Mouse (Mus musculus): ENCODE measurements at regions not wholly inside any gene's neighbourhood (a gene's known extent, or its start where the extent isn't known, plus 50 kb on each side); places are given as distances from the start of the nearest gene placed in this dataset.
"Not testable (repeated sequence)": the region's sequence is repeated elsewhere in the genome, so short reads cannot be mapped to it uniquely, and the experiment has no call there.

DNA sequence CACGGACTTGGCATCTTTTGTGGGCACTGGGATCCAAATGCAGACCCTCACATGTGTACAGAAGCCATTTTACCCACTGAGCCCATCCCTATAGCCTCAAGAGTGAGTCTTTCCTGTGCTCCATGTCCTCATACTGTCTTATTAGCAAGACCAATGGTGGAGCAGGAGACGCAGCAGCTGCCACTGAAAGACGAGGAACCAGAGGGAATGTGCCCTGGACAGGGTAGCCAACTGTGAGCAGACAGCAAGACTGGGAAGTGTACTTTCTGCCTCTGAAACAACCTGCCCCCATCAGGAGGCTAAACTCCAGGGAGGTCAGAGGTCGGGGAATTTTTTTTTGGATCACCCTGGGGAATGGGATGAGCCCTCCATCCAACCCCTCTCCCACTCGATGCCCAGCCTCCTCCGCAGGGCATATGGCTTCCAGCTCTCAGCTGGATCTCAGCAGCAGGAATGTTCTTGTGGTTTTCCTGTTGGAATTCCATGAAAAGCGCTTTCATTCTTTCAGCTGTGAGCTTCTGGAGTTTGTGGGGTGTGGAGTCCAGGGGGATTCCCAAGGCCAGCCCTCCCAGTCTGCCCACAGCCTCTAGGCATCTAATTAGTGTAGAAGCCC is 131.2 kb upstream of the Haao start:
- Histone ChIP-seq H3K27me3 (no peaks in the 10 kb centered on the region), H3K27ac (replicated peaks) (no peak overlapping the region), H3K4me1 (peaks cover 5% of the 10 kb centered on the region; the same call in 1 of the 2 replicates), H3K36me3 (no peaks in the 10 kb centered on the region), H3K9ac (replicated peaks) (no peak overlapping the region), H3K4me3 (no peak overlapping the region), H3K9me3 (no peaks in the 10 kb centered on the region), H3K4me2 (replicated peaks) (no peak overlapping the region)
- ATAC-seq (ENCODE audit: low FRiP score, low read depth): no peak
- 66% methylated on average over 7 of the region's 7 CpGs for WGBS

DNA sequence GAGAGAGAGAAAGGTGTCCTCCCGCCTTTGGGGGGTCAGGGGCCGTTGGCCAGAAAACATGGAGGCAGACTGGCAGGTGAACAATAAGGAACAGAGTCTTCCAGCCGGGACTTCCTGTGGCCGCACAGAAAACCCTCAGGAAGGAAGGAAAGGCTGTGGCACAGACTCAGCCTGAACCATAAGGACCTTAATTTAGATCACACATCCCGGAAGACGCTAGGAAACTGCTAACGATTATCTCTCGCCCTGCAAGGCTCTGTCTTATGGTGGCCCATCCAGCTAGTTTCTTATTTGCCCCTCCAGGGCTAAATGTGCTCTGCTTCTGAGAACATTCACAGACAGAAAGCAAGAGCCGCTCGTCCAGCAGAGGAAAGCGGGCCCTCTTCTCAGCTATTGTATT is 130.0 kb upstream of the Haao start:
- ATAC-seq (ENCODE audit: low FRiP score, low read depth): no peak
- H3K4me2 ChIP-seq (replicated peaks): no peak overlapping the region
- no peak overlapping the region for H3K27ac ChIP-seq (replicated peaks)
- H3K4me3 ChIP-seq: no peak overlapping the region
- H3K36me3 ChIP-seq: no peaks in the 10 kb centered on the region
- H3K4me1 ChIP-seq: 0 out of 2 replicates have a peak, but pooled peaks cover 3% of the 10 kb centered on the region
- no peak overlapping the region for H3K9ac ChIP-seq (replicated peaks)
- no peaks in the 10 kb centered on the region for H3K27me3 ChIP-seq
- WGBS: 92% methylated on average over 11 of the region's 11 CpGs
- no peaks in the 10 kb centered on the region for H3K9me3 ChIP-seq

DNA sequence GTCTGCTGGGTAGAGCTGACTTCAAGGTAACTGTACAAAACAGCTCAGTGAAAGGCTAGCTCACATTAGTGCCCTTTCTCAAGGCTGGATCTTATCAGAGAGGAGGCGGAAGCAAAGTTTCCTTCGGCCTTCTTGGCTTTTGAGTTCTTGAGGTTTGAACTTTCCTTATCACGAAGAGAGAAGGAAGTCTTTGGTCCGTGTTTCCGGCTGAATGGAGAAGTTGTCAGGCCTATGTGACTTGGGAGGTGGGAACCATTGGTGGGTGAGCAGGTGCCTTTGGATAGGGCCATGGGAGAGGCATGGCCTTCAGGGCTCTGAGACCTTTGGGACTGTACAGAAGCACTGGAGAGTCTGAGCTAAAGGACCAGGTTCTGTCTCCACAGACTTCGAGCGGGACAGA is 128.1 kb upstream of the Haao start:
- no peak overlapping the region for H3K4me2 ChIP-seq (replicated peaks)
- H3K4me3 ChIP-seq: no peak overlapping the region
- ATAC-seq (ENCODE audit: low FRiP score, low read depth): no peak
- H3K9ac ChIP-seq (replicated peaks): no peak overlapping the region
- no peaks in the 10 kb centered on the region for H3K27me3 ChIP-seq
- no peak overlapping the region for H3K27ac ChIP-seq (replicated peaks)
- WGBS: 95% methylated on average over 7 of the region's 7 CpGs
- H3K4me1 ChIP-seq: peaks cover 11% of the 10 kb centered on the region
- no peaks in the 10 kb centered on the region for H3K36me3 ChIP-seq
- no peaks in the 10 kb centered on the region for H3K9me3 ChIP-seq

DNA sequence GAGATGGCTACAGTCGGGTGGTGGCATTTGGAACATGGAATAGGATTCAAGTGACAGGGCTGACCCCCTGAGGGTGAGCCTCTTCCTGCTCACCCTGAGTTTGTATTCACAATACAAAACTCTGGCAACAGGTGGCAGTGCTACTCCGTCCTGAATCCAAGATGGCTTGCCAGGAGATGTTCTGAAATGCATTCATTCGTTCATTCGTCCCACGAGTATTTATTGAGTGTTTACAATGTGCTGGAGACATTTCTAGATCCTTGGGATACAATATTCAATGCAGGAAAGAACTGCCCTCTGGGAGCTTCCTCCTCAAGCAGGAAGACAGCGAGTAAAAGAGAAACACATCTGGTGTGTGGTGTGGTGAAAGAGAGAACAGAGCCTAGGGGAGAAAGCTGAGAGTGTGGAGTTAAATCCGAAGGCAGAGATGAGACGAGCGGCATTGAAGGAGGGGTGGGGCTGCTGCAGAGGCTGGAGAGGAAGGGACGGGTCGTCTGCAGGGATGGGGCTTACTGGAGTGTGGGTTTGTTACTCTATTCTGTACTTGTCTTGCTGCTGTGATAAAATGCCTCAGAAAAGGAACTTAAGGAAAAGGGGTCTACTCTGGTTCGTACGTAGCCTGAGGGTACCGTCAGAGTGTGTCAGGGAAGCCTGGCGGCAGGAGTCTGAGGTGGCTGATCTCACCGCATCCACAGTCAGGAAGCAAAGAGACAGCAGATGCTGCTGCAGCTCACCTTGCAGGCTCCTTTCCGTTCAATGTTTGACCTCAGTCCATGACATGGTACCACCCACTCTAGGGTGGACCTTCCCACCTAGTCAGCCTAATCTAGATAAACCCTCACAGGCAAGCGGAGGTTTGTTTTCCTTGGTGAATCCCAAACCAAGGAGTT is 125.9 kb upstream of the Haao start:
- Histone ChIP-seq H3K9me3 (no peaks in the 10 kb centered on the region), H3K4me2 (replicated peaks) (no peak overlapping the region), H3K36me3 (no peaks in the 10 kb centered on the region), H3K9ac (replicated peaks) (no peak overlapping the region), H3K4me1 (peaks cover 8% of the 10 kb centered on the region), H3K4me3 (no peak overlapping the region), H3K27ac (replicated peaks) (no peak overlapping the region), H3K27me3 (no peaks in the 10 kb centered on the region)
- WGBS: 52% methylated on average over 18 of the region's 18 CpGs
- ATAC-seq (ENCODE audit: low FRiP score, low read depth): no peak

DNA sequence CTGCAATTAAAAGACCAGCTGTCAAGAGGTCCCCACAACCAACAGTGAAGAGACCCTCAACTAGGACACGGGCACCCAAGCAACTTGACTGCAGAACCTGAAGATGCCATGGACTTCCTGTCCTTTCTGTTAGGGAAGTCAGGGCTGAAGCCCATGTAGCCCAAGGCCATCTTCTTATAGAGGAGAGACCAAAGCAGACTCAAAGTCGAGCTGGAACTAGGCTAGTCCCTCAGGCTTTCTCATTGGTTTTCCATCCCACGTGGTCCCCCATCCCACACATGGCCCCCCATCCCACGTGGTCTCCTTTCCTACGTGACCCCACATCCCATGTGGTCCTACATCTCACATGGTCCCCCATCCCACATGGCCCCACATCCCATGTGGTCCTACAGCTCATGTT is 125.1 kb upstream of the Haao start:
- no peak overlapping the region for H3K4me3 ChIP-seq
- H3K27ac ChIP-seq (replicated peaks): no peak overlapping the region
- ATAC-seq (ENCODE audit: low FRiP score, low read depth): no peak
- peaks cover 8% of the 10 kb centered on the region for H3K4me1 ChIP-seq
- no peak overlapping the region for H3K9ac ChIP-seq (replicated peaks)
- no peaks in the 10 kb centered on the region for H3K27me3 ChIP-seq
- H3K9me3 ChIP-seq: no peaks in the 10 kb centered on the region
- 92% methylated on average over 5 of the region's 5 CpGs for WGBS
- no peaks in the 10 kb centered on the region for H3K36me3 ChIP-seq
- no peak overlapping the region for H3K4me2 ChIP-seq (replicated peaks)

DNA sequence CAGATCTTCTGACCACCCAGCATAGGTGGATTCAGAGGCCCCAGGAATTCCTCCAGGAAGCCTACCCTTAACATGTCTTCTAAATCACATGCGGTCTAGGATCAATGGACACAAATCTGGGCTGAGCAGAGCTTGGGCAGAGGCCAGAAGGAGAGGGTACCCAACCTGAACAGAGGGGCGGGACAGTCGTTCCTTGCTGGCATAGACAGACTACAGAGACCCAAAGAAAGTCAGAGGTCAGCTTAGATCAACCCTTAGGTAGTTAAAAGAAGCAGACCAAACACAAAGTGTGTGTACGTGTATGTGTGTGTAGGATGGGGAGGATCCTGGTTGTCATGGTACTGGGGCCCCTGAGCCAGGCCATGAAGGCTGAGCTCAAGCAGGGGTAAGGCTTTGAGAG is 124.7 kb upstream of the Haao start:
- peak; percentile 44 for ATAC-seq (ENCODE audit: low FRiP score, low read depth)
- 0 out of 2 replicates have a peak overlapping the region, but pooled peaks have one; percentile 35 for H3K27ac ChIP-seq (replicated peaks)
- WGBS: 66% methylated on average over 4 of the region's 4 CpGs

DNA sequence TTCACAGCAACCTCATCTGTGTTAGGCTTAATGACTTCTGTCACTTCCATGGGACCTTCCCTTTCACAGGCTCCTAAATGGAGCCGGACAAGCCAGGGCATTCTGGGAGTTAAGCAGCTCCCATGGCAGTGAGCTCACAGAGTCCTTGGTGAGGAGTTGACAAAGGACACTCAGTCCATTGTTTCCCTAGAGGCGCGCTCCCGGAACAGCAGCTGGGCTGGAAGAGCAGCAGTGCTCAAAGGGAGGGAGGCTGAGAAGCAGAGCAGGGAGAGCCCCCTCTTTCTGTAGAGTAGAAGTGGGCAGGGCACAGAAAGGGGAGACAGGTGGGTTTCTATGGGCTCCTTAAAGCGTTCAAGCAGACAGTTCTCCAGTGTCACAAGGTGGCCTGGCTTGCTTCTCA is 124.3 kb upstream of the Haao start:
- no peaks in the 10 kb centered on the region for H3K36me3 ChIP-seq
- H3K27ac ChIP-seq (replicated peaks): 0 out of 2 replicates have a peak overlapping the region, but pooled peaks have one; percentile 35
- peaks cover 8% of the 10 kb centered on the region for H3K4me1 ChIP-seq
- H3K9me3 ChIP-seq: no peaks in the 10 kb centered on the region
- H3K27me3 ChIP-seq: no peaks in the 10 kb centered on the region
- WGBS: 15% methylated on average over 5 of the region's 5 CpGs
- no peak overlapping the region for H3K9ac ChIP-seq (replicated peaks)
- ATAC-seq (ENCODE audit: low FRiP score, low read depth): peak; percentile 92
- no peak overlapping the region for H3K4me2 ChIP-seq (replicated peaks)
- H3K4me3 ChIP-seq: no peak overlapping the region

More for the DNA sequence above, 124.7 kb upstream of the Haao start:
- Histone ChIP-seq H3K4me3 (no peak overlapping the region), H3K36me3 (no peaks in the 10 kb centered on the region), H3K9me3 (no peaks in the 10 kb centered on the region), H3K9ac (replicated peaks) (no peak overlapping the region), H3K4me1 (peaks cover 8% of the 10 kb centered on the region), H3K4me2 (replicated peaks) (no peak overlapping the region), H3K27me3 (no peaks in the 10 kb centered on the region)

DNA sequence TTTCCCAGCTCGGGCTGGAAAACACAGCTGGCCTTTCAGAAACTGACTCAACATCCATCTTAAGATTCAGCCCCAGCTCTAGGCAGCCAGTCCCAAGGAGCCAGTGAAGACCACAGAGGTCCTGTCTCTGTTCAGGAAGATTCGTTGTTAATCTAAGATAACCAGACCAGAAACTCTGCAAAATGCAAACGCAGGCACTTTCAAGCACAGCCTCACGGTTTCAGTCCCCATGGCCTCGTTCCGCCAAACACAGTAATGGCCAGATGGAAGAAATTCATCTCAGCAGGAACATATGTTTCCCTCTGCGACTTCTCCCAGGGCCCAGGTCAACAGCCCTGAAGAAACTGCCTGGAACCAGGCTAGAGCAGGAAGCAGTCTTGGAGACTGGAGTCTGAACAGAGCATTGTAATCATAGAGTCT is 121.7 kb upstream of the Haao start:
- no peak overlapping the region for H3K9ac ChIP-seq (replicated peaks)
- no peak overlapping the region for H3K27ac ChIP-seq (replicated peaks)

GRCm38 (mm10) chr17:83968124-83968523 is 120.4 kb upstream of the Haao start:
- H3K27me3 ChIP-seq; H3K36me3 ChIP-seq; H3K9me3 ChIP-seq; H3K9ac ChIP-seq (replicated peaks); H3K4me2 ChIP-seq (replicated peaks); ATAC-seq (ENCODE audit: low FRiP score, low read depth); H3K4me3 ChIP-seq; H3K27ac ChIP-seq (replicated peaks): not testable (repeated sequence)
- 79% methylated on average over 3 of the region's 3 CpGs for WGBS
- peaks cover 20% of the 10 kb centered on the region for H3K4me1 ChIP-seq

More for the DNA sequence above, 121.7 kb upstream of the Haao start:
- no peak for ATAC-seq (ENCODE audit: low FRiP score, low read depth)
- Histone ChIP-seq H3K4me2 (replicated peaks) (no peak overlapping the region), H3K36me3 (no peaks in the 10 kb centered on the region), H3K4me3 (no peak overlapping the region), H3K4me1 (peaks cover 12% of the 10 kb centered on the region), H3K9me3 (no peaks in the 10 kb centered on the region), H3K27me3 (no peaks in the 10 kb centered on the region)
- WGBS: 71% methylated on average over 7 of the region's 7 CpGs

DNA sequence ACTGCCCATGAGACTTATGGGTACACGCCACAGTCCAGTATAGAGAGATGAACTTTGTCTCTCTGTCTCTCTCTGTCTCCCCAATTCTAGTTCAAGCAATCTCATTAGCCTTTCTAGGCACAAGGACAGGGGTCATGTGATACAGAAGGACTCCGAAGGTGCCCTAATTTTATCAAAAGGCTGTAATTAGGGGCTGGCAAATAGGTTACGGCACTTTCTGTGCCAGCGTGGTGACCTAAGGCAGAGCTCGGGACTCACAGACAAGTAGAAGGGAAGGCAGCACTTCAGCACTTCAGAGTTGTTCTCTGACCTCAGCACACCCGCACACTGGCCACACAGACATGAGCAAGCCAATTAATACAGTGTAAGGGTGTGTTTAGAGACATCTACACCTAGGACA is 119.2 kb upstream of the Haao start:
- Histone ChIP-seq H3K4me1 (peaks cover 20% of the 10 kb centered on the region), H3K4me3 (no peak overlapping the region), H3K4me2 (replicated peaks) (no peak overlapping the region), H3K9ac (replicated peaks) (no peak overlapping the region), H3K27me3 (peaks cover under 1% of the 10 kb centered on the region; the same call in 1 of the 2 replicates), H3K36me3 (no peaks in the 10 kb centered on the region), H3K27ac (replicated peaks) (no peak overlapping the region), H3K9me3 (no peaks in the 10 kb centered on the region)
- ATAC-seq (ENCODE audit: low FRiP score, low read depth): no peak
- WGBS: 93% methylated on average over 6 of the region's 6 CpGs

DNA sequence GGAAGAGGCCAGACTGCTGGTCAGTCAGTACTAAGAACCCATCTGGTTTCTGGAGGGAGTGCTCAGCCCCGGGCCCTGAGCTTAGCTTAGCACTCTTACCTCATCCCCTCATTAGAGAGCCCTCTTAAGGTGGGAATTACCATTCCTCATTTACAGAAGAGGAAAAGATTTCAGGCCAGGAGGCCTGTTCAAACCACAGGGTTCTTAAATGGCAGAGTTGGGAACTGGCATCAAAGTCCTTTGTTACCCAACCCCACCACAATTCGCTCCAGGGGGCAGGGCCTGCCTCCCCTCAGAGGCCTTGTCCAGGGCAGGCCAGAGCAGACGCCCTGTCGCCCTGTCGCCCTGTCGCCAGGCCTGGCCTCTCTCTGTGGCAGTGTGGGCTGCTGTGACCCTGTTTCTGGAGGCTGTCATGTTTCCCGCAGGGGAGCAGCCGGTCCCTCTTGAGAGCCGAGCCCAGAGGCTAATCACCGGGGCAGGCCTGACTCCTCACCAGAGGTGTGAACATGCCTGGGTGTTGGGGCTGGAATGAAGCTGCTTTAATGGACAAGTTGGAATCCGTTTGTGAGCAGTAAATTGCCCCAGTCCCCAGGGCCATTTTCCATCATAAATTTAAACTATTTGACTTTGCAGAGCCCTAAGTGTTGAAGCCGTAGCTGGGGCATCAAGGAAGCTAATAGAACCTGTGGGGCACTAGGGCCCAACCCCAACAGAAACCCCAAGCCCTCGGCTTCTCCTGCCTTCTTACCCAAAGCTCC is 116.9 kb upstream of the Haao start:
- no peaks in the 10 kb centered on the region for H3K9me3 ChIP-seq
- H3K27ac ChIP-seq (replicated peaks): 0 out of 2 replicates have a peak overlapping the region, but pooled peaks have one; percentile 15
- no peak for ATAC-seq (ENCODE audit: low FRiP score, low read depth)
- no peaks in the 10 kb centered on the region for H3K36me3 ChIP-seq
- H3K4me1 ChIP-seq: peaks cover 22% of the 10 kb centered on the region
- no peak overlapping the region for H3K9ac ChIP-seq (replicated peaks)
- no peak overlapping the region for H3K4me2 ChIP-seq (replicated peaks)
- H3K27me3 ChIP-seq: peaks cover 9% of the 10 kb centered on the region; the same call in 1 of the 2 replicates
- no peak overlapping the region for H3K4me3 ChIP-seq
- 46% methylated on average over 13 of the region's 13 CpGs for WGBS

DNA sequence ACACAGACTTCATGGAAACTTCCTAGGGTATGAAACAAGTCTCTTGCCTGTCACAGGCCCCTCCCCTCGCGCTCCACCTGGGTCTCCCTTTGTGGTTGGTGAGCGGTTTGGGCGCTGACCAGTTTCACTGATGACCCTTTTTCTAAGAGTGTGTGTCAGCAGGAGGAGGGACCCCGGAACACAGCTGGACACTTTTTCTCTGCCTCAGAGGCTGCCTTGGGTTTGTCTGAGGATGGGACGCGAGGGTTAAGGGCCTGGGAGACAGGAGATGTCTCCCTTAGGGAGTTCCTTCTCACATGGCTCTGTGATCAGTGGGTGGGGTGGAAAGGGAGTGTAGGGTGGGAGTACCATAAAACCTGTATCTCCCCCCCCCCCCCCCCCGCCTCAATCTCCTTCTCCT is 115.8 kb upstream of the Haao start:
- ATAC-seq (ENCODE audit: low FRiP score, low read depth): no peak
- H3K9me3 ChIP-seq: no peaks in the 10 kb centered on the region
- H3K9ac ChIP-seq (replicated peaks): no peak overlapping the region
- H3K4me2 ChIP-seq (replicated peaks): no peak overlapping the region
- H3K36me3 ChIP-seq: no peaks in the 10 kb centered on the region
- 68% methylated on average over 7 of the region's 8 CpGs for WGBS
- no peak overlapping the region for H3K4me3 ChIP-seq
- H3K27ac ChIP-seq (replicated peaks): no peak overlapping the region
- peaks cover 9% of the 10 kb centered on the region; the same call in 1 of the 2 replicates for H3K27me3 ChIP-seq
- H3K4me1 ChIP-seq: peaks cover 31% of the 10 kb centered on the region

Data from midbrain, embryonic 12.5 days (tissue).